Mouse (Mus musculus): ENCODE measurements at regions not wholly inside any gene's neighbourhood (a gene's known extent, or its start where the extent isn't known, plus 50 kb on each side); places are given as distances from the start of the nearest gene placed in this dataset.

- TF ChIP-seq CTCF (conservative IDR thresholded peaks at IDR 0.05; ENCODE audit: low read length) (no peak), POU5F1 (IDR thresholded peaks at IDR 0.05; ENCODE audit: borderline replicate concordance, low read length) (no peak), NANOG (IDR thresholded peaks at IDR 0.05; ENCODE audit: borderline replicate concordance, low read length) (no peak)
These were observed 148.9 kb upstream of the Zdhhc25 start for GRCm38 (mm10) chr15:88451241-88451640.
